Mouse (Mus musculus) bone marrow macrophage, adult 2 months (primary cell): ENCODE measurements around the gene Chst11.

Experiments
- CTCF ChIP-seq: IDR thresholded peaks from 2 replicates; pipeline ENCODE4 v1.5.1; 2012; ENCODE audit warnings: low read depth, mild to moderate bottlenecking, low read length, moderate library complexity
- POLR2A ChIP-seq: IDR thresholded peaks from 2 replicates; pipeline ENCODE4 v1.6.1; 2012; ENCODE audit warnings: mild to moderate bottlenecking, low read depth, low read length, borderline replicate concordance

GRCm38 (mm10) chr10:83018521-83018920 is 33.2 kb downstream of the Chst11 start:
- no peak for TF ChIP-seq CTCF
- no peak for TF ChIP-seq POLR2A
